Mouse (Mus musculus): Measurements from ENCODE around the gene Il4i1.

Gene Il4i1

DNA sequence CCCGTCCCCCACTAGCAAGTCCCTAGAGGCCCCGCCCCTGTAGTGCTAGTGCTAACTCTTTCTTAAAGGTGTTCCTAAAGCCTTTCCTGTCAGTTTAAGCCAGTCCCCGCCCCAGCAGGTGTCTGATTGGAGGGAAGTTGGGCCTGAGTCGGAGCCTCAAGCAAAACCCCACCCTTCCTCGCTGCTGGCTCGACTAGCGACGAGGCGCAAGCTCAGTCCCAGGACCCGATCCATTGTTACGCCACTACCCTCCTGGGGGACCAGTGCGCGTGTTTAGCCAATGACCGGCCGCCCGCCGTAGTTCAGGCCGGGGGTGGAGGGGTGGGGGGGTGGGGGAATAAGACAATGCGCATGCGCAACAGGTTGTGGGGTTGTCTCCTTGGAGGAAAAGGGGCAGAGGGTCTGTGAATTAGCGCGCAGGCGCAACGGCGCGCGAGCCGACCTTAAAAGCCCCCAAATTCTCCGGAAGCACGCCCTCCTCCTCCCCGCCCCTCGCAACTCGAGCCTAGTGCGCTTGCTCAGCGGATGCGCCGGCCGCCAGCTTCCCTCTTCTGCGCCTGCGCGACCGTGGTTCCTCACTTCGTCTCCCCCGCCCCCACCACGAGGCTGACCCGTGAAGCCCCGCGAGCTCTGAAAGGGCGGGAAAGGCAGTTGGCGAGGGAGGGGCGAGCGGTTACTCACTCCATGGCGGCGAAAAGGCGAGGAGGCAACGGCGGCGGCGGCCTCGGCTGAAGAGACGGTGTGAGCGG is at the start of gene Il4i1, which contains the start of gene Nup62:
Il4i1 (plus strand) TSS at position 667 of the 749 bp plus-strand sequence.
Nup62 (plus strand) TSS at position 368 of the 749 bp plus-strand sequence.
- in situ Hi-C loops (cut with MboI, MseI): loop anchor here in 1 of 2 experiments (5.0 kb wide), 1 partner anchor 69 kb away; the partner anchor contains the start of gene Vrk3

DNA sequence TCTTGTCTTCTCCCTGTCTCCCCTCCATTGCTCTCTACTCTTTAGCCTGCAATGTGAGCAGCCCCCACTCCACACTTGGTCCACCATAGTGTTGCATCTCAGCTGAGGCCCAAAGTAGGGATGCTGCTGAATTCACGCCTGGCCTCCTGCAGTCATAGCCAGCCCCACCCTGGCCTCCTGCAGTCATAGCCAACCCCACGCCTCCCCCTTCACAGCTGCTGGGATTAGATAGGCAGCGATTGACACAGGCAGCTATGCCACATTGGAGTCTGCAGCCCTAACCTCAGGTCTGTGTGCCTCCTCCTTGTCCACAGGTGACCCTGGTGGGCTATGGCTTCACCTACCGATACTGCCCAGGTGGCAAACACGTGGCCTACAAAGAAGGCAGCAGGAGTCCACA is 48.1 kb upstream of the Il4i1 start:
- in situ Hi-C loops (cut with MboI, MseI): no loop called here

DNA sequence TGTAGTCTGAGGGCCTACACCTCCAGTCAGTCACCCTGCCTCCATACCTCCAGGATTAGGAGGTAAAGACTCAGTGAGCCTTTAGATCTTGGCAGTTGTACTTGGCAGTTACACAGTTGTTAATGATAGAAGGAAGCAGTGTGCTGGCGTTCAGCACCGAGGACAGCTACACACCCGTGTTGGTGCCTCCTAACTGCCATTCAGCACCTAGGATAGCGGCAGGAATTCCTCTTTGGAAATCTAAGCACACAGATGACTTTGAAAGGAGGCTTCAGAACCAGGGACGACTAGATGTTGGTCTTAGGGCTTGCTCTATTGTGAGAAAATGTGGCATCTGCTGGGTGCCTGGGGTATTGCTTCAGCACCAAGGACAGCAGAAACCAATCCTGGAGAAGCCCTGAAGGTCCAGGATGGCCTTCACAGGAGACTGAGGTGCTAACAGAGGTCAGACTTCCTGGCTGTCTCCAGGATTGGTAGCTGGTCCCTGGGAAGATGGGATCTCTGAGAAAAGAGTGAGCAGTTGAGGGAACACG is 46.1 kb upstream of the Il4i1 start:
- in situ Hi-C loops (cut with MboI, MseI): no loop called here

DNA sequence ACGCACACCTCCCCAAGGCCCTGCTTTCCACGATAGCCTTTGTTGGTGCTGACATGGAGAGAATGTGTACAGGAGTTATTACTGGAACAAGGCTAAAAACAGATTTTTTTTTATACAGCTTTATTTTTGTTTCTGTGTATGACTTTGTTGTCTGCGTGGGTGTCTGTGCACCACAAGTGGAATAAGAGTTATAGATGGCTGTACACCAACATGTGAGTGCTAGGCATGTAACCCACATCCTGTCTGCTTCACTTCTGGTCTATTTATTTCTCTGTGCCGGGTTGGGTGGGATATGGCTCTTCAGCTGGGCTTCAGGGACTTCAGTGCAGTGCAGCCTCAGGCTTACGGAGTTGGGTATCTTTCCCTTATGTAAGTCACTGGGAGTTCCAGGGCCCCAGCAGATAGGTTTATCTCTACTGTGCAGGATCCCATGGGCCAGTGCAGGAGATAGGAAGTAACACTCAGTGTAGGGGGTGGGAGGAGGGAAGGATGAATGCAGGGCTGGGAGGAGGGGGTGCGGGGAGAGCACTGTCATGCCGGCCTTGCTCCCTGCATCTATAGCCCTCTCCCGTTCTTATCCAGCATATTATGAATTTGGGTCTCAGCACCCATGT is 43.5 kb upstream of the Il4i1 start:
- in situ Hi-C loops (cut with MboI, MseI): no loop called here

DNA sequence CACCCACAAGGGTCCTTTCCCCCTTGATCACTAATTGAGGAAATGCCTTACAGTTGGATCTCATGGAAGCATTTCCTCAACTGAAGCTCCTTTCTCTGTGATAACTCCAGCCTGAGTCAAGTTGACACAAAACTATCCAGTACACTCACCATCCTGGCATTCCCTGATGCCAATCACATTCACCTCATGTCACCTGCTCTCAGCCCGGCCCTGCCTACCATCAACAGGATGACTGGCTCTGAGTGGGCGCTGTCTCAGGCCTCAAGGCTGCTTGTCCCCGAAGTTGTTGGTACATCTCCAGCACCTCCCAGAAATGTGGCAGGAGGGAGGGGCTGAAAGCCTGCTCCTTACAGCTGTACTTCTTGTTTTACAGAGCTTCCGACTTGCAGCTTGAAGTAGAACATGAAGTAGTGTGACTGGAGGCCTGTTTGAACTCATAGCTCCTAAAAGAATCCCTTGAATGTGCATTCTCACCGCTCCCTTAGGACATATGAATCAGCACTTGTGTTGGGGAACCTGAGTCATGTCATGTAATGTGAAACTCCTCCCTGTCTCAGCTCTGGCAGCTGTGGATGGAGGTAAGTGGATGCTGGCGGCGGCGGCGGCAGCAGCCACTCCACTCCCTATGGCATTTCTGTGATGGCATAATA is 39.2 kb upstream of the Il4i1 start:
- in situ Hi-C loops (cut with MboI, MseI): no loop called here

DNA sequence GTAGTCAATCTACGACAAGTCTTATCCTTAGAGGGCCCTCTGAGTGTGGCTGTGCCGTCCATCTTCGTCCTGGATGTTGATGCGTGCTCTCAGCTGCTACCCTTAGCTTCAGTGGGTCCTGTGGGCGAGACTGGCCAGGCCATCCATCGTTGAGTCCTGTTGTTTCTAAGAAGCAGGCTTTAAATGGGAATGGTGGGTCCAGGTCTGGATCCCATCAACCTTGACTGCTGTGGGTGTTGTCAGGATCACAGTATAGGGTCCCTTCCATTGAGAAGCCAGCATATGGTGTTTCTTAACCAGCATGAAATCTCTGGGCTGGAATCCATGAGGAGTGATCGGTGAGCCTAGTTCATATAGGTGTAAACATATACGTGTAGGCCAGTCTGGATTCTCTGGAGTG is 36.1 kb upstream of the Il4i1 start:
- in situ Hi-C loops (cut with MboI, MseI): no loop called here

DNA sequence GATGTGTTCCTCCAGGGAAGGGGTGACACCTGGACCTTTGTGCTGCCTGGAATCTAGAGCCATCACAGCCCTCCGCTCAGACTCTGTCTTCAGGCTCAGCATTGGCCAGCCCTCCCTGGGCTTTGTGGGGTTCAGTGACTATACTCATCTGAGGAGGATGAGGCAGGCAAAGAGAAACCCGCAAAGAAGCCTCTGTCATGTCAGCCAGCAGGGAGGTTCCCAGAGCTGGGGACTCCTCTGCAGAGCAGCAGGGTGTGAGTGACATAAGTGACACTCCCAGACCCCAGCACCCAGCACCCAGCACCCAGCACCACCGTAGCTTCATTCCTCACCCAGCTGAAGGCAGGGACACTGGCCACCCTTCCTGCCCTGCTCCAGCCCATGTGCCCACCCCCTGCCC is 26.7 kb upstream of the Il4i1 start:
- in situ Hi-C loops (cut with MboI, MseI): no loop called here

DNA sequence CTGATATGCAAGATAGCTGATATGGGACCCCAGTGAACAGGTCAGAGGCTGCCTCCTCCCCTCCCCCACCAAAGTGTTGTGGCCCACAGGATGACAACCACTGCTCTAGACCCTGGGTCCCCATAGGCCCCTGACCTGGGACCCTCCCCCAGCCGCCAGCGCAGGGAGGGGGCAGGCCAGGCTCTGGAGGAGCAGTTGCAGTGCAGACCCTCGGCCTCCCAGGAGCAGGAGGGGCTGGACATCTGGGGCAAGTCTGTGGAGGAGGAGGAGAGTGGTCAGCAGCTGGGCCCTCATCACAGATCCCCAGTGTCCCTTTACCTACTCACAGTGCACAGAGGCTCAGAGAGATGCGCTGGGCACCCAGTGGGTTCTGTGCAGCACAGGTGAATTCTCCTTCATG is 26.1 kb upstream of the Il4i1 start:
- in situ Hi-C loops (cut with MboI, MseI): loop anchor here (5.0 kb wide), 1 partner anchor 1378 kb away; no protein-coding TSS in a partner anchor

DNA sequence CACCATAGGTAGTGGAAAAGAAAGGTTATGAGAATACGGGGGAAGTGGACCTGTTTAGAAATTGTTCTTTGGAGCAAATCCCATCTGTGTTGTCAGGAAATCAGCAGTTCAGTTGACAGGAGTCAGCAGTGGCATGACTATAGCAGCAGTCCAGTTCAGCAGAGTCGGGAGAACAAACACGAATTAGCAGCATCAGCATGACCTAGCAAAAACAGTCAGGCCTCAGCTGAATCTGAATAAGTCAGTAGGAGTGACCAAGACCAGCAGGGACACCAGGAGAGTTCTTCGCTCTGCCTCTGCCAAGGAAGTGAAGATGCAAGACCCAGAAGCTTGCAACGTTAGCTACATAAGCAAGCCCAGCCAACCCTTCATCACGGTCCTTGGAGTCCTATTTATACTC is 23.4 kb upstream of the Il4i1 start:
- in situ Hi-C loops (cut with MboI, MseI): loop anchor here (5.0 kb wide), 1 partner anchor 1380 kb away; no protein-coding TSS in a partner anchor

DNA sequence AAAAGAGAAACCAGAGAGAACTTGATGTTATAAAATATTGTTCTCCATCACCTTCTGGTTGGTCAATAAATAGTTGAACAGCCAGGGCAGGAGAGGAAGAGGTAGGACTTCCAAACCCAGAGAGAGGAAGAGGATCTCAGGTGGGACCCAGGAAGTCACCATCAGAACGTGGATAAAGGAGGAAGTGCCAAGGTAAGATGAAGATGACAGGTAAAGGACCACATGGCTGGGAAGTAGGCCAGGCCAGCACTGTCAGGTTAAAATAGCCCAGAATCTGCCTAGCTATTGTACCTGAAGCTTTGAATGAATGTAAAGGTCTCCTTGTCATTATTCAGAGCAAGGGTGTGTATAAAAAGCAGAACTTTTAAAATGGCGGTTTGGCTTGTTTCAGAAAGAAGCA is 7.3 kb upstream of the Il4i1 start:
- in situ Hi-C loops (cut with MboI, MseI): no loop called here

DNA sequence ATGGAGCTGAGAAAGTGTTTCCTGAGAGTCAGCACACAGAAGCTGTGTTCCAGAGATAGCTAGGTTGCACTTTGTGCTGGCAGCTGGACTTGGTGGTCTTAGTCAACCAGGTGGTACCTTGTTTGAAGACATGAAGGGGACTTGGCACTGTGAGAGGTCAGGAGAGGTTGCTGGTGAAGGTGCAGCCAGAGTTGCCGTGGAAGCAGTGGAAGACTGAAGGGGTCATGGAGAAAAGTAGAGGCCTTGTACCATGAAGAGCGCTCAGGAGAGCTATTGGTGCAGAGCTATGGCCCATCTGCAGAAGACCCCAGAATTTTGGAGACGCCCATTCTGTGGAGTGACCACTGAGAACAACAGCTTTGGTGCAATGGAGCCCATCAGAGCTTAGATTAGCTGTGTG is 6.7 kb upstream of the Il4i1 start:
- in situ Hi-C loops (cut with MboI, MseI): no loop called here

DNA sequence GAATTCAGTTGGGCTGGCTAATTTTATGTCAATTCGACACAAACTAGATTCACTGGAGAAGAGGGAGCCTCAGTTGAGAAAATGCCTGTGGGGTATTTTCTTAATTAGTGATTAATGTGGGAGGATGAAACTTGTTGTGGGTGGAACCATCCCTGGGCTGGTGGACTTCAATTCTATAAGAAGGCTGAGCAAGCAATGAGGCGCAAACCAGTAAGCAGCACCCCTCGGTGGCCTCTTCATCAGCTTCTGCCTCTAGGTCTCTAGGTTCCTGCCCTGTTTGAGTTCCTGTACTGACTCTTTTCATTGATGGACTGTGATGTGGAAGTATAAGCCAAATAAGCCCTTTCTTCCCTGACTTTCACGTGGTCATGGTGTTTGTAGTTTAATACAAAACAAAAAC is 5.8 kb upstream of the Il4i1 start:
- in situ Hi-C loops (cut with MboI, MseI): no loop called here

DNA sequence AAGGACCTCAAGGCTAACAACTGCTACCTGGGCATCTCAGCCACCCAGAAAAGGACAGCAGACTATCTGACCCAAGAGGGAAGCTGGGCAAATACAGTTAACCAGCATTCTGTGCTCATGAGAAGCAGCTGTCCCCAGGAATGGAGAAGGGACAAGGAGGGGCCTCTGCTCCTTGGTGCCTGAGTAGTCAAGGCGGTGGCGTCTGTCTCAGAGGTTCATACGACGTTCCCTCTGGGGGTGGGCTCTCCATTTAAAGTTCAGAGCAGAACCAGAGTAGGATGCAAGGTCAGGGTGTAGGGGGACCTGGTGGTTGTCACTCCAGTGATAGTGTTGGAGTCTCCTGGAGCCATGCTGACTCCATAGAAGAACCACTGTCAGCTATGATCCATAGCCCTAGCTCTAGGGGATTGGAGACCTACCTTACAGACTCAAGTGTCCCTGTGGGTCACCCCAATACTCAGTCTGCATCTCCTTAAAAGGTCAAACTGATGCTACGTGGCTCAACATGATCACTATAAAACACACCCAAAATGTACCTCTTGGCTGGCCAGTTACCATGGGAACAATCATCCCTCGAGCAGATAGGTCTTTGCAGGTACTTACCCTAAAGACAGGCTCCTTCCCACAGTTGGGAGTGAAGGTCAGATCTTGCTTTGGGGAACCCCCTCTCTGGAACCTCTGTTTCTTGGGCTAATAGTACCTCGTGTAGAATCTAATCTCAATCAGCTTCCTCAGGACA is 5.2 kb upstream of the Il4i1 start:
- in situ Hi-C loops (cut with MboI, MseI): no loop called here

DNA sequence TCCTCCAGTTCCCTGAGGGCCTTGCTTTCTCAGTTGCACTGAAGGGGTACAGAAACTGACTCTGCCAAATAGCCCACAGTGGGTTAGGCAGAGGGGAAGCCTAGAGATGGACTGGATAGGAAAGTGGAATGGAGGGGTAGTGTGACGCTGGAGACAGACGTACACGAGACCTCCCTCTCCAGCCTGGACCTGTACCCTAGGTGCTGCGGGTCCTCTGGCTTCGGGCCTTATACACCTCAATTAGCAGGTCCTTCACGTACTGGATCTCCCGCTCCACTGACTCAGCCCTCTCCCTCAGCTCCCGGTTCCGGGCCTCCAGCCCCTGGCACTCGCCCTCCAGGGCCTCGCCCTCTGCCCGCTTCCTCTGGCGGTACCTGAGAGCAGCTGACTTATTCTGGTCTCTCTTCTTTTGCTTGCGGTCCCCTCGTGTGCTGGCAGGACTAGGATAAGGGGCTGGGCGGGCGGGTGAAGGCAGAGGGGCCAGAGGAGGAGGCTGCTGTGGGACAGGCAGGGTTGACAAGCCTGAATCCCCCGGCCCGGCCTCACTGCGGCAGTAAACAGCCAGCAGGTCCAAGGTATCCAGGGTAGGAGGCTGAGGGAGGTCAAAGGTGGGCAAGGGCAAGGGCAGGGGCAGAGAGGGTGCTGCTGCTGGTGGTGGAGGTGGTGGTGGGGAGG is 3.4 kb upstream of the Il4i1 start:
- in situ Hi-C loops (cut with MboI, MseI): no loop called here

DNA sequence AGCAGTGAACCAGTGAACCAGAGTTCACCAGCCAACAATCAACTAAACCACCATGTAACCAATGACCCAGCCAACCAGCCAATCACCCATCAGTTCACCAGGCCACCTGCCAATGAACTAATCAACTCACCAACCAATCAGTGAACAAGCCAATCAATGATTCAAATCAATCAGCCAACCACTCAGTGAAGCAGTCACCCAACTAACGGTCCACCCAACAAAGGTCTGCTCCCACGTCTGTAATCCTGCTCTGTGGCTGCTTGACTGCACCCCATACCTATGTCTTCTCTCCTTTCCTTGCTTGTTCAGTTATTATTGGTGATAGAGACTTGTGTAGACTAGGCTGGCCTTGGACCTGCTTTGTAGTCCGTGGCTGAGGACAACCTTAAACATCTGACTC is 2.2 kb upstream of the Il4i1 start:
- in situ Hi-C loops (cut with MboI, MseI): no loop called here

DNA sequence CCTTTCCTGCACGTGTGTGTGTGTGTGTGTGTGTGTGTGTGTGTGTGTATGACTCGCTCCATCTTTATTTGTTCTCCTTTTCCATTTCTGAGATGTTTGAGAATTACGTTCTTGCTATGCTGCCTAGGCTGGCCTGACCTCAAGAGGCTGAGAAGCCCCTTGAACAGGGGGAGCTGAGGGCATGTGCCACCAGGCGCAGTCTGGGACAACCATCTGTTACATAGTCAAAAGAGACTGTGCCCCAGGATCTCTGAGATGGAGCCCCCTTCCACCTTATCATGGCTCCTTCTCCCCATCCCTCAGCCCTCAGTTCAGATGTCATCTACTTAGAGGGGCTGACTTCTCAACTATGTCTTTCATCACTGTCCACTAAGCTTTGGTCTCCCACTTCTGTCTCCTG is 1.8 kb upstream of the Il4i1 start:
- in situ Hi-C loops (cut with MboI, MseI): no loop called here

DNA sequence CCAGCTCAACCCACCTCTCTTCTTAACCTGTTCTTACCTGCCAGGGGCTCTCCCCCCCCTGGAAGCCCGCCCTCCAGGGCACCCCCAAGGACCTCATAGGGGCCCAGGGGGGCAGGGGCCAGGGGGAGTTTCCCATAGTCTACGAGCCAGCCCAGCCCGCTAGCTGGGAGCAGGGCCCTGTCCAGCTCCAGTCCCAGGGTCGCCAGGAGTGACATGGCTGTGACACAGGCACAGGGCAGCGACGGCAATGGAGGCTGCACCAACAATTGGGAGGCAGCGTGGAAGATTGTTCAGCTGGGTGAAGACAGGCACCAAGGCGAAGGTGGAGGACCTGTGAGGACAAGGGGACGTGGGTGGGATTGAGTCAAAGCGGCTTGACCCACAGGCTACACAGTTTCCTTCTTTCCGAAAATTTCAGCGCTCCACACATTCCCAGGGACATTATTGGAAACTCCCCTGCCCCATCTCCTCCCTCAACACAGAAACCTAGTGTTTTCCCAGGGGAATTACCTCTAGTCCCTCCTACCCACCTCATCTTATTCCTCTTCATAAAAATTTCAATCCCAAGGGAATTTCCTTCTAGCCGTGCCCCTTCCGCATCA is 1.1 kb upstream of the Il4i1 start:
- in situ Hi-C loops (cut with MboI, MseI): loop anchor here in 1 of 2 experiments (5.0 kb wide), 1 partner anchor 68 kb away; the partner anchor contains the start of gene Vrk3

DNA sequence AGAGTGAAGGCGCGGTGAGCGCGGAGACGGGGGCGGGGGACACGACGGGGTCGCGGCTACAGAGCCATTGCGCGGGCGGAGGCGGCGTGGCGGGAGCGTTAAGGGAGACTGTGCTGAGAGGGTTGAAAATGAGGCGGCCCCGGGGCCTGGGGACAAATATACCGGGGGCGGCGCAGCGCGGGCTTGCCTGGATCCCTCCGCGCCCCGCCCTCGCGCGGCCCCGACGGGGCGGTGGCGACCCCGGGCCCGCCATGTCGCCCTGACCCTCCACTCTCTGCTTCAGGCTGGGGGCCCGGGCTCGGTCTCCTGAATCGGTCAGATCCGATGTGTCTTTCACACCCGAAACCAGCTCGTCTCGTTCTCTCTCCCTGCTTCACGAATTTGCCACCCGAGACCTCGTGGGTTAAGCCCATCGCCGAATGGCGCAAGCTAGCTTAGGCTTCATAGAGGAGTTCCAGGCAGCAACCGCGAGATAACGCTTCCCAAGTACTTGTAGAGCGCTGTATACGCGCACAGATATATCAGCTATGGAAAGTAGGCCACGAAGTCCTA is 359 bp downstream of the Il4i1 start, which contains the start of gene Atf5:
Atf5 (minus strand) TSS at position 189 of the 552 bp plus-strand sequence.
- in situ Hi-C loops (cut with MboI, MseI): loop anchor here in 1 of 2 experiments (5.0 kb wide), 1 partner anchor 69 kb away; the partner anchor contains the start of gene Vrk3

DNA sequence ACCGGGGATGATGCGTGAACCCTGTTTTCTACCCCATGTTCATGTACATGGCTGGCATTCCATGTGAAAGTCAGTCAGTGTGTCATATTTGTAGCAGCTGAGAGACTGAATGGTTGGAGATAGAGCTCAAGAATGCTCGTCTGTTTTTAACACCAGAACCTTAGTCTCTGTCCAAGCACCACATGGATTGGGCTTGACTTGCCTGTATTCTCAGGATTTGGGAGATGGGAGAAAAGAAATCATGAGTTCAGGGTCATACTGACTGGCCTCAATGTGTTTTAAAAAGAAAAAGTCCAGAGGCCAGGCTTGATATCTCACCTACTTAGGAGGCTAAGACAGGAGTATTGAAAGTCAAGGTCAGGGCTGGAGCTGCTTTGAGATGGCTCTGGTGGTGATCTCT is 1.3 kb downstream of the Il4i1 start:
- in situ Hi-C loops (cut with MboI, MseI): loop anchor here in 1 of 2 experiments (5.0 kb wide), 1 partner anchor 70 kb away; the partner anchor contains the start of gene Vrk3

DNA sequence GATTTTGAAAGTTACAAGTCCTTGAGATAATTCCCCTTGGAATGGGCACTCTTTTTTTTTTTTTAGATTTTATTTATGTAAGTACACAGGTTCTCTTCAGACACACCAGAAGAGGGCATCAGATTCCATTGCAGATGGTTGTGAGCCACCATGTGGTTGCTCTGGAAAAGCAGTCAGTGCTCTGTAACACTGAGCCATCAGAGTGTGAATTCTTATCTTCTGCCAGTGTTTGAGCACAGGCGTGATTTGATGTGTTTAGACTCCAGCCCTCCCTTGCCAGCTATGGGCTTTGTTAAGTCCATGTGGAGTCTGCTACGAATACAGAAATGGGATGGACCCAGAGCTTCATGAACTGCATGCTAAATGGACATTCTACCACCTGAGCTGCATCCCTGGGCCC is 2.0 kb downstream of the Il4i1 start:
- in situ Hi-C loops (cut with MboI, MseI): loop anchor here in 1 of 2 experiments (5.0 kb wide), 1 partner anchor 71 kb away; the partner anchor contains the start of gene Vrk3
